Mouse (Mus musculus) naive thymus-derived CD4-positive, alpha-beta T cell, adult 2 months (primary cell): ENCODE results near the gene Eif4enif1.

Source experiments
- DNase-seq: peaks from one replicate; pipeline ENCODE4 v3.0.0-alpha.2; 2011; ENCODE audit warnings: low read depth

Eif4enif1 gene

DNA sequence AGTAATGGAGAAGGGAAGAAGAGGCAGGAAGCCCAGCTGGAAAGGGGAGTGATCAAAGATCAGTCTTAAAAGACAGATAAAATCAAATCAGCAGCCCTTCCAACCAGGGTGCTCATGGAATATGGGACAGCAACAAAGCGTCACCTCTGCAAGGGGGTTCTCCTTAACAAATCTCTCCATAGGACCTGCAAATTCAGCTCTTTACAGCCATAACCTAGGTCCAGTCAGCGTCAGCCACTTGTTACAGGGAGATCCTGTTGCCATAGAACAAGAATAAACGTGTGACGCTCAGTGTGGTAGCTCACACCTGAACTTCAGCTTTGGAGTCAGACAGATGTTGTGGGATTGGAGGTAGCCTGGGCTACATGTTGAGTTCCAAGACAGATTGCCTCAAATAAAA lies 67.0 kb downstream of the Eif4enif1 start:
- DNase-seq, result no peak

- DNase-seq, result no peak
Observed at GRCm38 (mm10) chr11:3278351-3278750, 76.2 kb downstream of the Eif4enif1 start.

DNA sequence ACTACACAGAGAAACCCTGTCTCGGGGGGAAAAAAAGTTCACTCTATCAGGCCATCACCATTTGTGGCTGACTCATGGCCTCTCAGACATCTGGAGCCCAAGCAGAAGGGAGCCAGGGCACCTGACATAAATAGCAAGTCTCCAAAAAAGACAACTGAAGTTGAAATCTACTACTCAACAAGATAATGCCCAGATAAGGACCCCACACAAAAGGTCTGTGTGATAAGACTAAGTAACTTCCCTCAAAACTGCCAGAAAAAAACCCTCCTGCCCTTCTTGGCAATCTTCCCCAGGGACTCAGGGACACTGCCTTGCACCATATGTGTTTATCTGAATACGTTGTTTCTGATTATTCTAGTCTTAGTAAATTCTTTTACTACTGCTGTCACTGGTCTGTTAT lies 77.5 kb downstream of the Eif4enif1 start:
- DNase-seq, result no peak

DNA sequence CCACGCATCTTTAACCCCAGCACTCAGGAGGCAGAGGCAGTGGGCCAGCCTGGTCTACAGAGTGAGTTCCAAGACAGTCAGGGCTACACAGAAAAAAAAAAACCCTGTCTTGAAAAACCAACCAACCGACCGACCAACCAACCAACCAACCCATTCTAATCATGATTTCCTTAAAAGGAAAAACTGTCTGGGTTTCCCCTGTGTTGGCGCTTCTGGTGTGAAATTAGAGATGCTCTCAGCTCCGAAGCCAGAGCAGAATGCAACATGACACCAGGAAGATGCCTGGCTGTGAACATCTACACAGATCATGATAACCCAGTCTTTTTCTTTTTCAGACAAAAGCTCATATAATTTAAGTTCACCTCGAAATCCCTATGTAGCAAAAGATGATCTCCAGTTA lies 80.7 kb downstream of the Eif4enif1 start:
- DNase-seq, result no peak

GRCm38 (mm10) chr11:3283645-3284044 lies 81.5 kb downstream of the Eif4enif1 start:
- no peak for DNase-seq

GRCm38 (mm10) chr11:3285940-3286339 lies 83.7 kb downstream of the Eif4enif1 start:
- no peak for DNase-seq

DNA sequence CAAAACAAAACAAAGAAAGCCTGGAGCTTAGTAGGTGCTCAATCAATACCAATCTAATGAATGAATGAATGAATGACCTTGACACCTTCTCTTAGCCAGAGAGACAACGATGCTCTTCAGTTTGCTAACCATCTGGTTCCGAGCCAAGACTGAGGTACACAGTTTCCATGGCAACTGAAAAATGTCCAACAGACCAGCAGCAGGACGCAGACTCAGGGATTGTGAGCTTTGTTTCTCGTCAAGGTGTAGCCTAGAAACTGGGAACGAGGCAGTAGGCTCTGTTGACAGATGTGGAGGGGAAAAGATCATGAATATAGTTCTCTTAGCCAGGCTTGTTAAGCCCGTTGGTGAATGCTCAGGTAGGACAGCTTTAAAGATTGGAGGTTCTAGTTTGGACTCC lies 84.9 kb downstream of the Eif4enif1 start:
- no peak for DNase-seq

DNA sequence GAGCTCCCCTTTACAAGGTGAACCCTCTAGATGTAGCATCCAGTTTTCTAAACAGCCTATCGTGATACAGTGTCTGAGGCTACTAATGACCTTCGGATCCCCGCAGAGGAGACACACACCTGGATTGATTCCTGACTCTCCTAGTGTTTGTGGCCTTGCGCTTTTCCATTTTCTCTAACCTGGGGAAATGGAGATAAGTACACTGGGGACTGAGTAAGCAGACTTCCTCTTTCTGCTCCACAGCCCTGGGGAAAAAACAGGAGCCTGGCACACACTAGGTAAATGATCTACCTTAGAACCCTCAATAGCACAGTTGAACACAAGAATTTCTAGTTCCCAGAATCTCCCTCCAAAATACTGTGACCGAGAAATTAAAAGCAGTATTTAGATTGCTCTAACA lies 85.7 kb downstream of the Eif4enif1 start:
- DNase-seq, result no peak

DNA sequence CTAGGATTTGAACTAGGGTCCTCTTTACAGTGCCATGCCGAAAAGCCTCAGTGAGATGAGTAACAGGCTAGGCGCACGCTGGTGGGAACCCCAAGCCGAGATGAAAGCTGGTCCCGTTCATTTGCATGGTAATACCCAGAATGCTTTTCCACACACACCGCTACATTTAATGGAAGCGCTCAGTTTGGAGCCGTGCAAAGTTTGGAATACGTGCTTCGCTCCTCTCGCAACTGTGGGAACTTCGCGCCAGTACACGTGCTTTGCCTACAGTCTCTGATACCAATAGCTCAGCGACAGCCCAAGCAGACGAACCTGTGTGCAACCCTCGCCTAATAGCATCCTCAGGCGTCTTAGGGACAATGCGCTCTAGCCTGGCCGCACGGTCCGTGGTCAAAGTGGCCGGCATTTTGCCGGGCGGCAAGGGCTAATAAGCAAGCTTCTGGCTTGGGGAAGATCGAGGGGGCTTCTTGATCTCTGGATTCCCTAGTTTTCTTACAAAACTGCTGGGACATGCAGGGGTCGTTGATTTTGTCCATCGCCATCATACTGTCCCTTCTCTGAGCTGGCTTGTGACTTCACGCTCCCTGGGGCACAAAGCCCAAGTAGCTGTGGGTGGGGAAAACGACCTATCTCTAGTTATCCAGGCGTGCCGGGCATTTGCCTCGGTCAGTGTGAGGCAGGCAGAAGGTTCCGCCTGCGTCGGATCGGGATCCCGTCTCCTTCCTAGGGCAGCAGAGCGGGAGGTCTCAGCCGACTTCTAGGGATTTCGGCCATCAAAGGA lies 86.5 kb downstream of the Eif4enif1 start, which contains the start of gene Patz1:
Gene Patz1 (plus strand): TSS at position 354 of the 781 bp plus-strand sequence.
- DNase-seq, result peak; percentile 56

- peak; percentile 88 for DNase-seq
Observed at GRCm38 (mm10) chr11:3289302-3289802, 87.2 kb downstream of the Eif4enif1 start.

DNA sequence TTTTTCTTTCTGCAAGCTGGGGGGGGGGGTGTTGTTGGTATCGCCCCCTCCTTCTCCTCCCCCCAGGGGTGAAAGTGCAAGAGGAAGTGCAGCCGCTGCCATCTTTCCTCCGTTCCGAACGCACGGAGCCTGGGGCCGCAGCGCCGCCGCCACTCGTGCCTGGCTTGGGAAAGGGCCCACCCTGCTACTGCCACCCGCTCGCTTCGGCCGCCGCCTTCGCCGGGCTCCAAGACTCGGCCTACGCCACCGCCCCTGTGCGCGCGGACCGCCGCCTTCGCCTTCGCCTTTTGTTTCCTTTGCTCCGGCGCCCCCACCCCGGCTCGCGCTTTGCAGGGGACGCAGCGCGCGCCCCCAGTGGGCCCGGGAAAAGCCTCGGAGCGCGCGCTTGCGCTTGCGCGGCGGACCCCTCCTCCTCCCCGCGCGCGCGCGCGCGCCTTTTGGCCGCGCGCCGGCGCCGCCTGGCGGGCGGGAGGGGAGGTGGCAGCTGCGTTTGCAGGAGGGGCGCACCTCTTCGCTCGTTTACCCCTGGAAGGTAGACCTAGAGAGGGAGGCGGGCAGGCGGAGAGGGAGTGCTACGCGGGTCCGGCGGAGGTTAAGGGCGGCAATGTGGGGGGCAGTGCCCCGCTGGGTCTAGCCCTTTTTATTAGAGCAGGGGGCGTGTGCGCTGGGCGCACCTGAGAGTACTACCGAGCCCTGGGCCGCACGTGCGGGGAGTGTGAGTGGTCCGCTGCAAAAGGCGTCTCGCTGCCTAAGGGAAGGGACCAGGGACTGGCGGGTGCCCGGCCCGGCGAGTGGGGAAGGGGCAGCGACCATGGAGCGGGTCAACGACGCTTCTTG lies 87.8 kb downstream of the Eif4enif1 start:
- DNase-seq, result peak; percentile 91

DNA sequence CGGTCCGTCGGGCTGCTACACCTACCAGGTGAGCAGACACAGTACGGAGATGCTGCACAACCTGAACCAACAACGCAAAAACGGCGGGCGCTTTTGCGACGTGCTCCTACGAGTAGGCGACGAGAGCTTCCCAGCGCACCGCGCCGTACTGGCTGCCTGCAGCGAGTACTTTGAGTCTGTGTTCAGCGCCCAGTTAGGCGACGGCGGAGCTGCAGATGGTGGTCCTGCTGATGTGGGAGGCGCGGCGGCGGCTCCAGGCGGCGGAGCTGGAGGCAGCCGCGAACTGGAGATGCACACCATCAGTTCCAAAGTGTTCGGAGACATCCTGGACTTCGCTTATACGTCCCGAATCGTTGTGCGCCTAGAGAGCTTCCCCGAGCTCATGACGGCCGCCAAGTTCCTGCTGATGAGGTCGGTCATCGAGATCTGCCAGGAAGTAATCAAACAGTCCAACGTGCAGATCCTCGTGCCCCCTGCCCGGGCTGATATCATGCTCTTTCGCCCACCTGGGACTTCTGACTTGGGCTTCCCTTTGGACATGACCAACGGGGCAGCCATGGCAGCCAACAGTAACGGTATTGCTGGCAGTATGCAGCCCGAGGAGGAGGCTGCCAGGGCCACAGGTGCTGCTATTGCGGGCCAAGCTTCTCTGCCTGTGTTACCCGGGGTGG lies 88.6 kb downstream of the Eif4enif1 start:
- peak; percentile 70 for DNase-seq

DNA sequence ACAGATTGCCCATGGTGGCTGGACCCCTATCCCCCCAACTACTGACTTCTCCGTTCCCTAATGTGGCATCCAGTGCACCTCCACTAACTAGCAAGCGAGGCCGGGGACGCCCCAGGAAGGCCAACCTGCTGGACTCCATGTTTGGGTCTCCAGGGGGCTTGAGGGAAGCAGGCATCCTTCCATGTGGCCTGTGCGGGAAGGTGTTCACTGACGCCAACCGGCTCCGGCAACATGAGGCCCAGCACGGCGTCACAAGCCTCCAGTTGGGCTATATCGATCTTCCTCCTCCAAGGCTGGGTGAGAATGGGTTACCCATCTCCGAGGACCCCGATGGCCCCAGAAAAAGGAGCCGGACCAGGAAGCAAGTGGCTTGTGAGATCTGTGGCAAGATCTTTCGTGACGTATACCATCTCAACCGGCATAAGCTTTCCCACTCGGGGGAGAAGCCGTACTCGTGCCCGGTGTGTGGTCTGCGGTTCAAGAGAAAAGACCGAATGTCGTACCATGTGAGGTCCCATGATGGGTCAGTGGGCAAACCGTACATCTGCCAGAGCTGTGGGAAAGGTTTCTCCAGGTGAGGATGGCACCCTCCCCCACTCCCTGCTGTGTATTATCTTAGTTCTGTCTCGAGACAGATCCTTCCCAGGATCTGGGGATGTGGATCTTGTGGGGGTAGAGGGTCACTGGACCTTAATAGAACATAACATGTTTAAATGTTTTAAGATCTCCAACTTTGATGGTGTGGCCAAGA lies 89.3 kb downstream of the Eif4enif1 start:
- DNase-seq, result peak; percentile 47

GRCm38 (mm10) chr11:3292062-3292421 lies 89.8 kb downstream of the Eif4enif1 start:
- peak; percentile 50 for DNase-seq

GRCm38 (mm10) chr11:3292711-3293249 lies 90.6 kb downstream of the Eif4enif1 start:
- no peak for DNase-seq

DNA sequence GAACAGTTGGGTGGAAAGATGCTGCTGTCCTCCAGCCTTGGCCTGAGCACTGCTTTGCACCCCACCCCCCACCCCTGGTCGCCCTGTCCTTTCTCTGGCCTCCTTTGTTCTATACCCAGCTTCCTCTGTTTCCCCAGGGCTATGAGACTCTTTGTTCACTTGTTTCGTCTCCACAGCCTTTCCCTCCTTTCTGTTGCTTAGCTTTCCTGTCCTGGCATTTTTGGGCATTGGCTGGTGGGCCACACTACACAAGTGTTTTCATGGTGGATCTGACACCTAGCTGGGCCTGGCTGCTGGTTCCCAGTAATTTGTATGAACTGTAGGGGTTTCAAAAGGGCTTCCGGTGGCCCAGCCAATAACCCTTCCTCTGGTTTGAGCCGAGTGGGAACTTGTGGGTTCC lies 91.2 kb downstream of the Eif4enif1 start:
- DNase-seq, result no peak
